Mouse (Mus musculus): ENCODE data around the gene Nin. TPM values are rescaled to one million over a fixed set of nuclear protein-coding genes. Genes with fewer than 3 reads are reported as not detected.

The Nin gene
- total and polyA plus RNA-seq, 3 experiments, result 9.1 to 34.2 (median 29.7) TPM

Other genes with a start within 250 kb of the Nin start
- 10 to 100 TPM in 1 of 2 experiments, 1 to 10 TPM in 1; 5.6 to 10.2 TPM for gene Atl1, start 221.1 kb downstream of the Nin start, total RNA-seq (2021)
- gene Atl1, start 221.1 kb downstream of the Nin start, polyA plus RNA-seq (2012; rRNA removed), result 1.4 and 1.7 TPM in 2 replicates
- gene Map4k5, start 220.5 kb downstream of the Nin start, total RNA-seq (2021), result 10 to 100 TPM; 26.7 to 33.3 TPM
- 13.7 and 14.6 TPM in 2 replicates for gene Map4k5, start 220.5 kb downstream of the Nin start, polyA plus RNA-seq (2012; rRNA removed)
- gene Sav1, start 126.7 kb downstream of the Nin start, total RNA-seq (2021), result 10 to 100 TPM; 51.8 to 56.7 TPM
- gene Sav1, start 126.7 kb downstream of the Nin start, polyA plus RNA-seq (2012; rRNA removed), result 4.2 and 5.3 TPM in 2 replicates
- not detected for gene Abhd12b, start 40.4 kb upstream of the Nin start, total RNA-seq (2021)
- not detected in 2 replicates for gene Abhd12b, start 40.4 kb upstream of the Nin start, polyA plus RNA-seq (2012; rRNA removed)
- 100 to 1,000 TPM in 1 of 2 experiments, 10 to 100 TPM in 1; 94.6 to 157 TPM for gene Pygl, start 117.8 kb upstream of the Nin start, total RNA-seq (2021)
- gene Pygl, start 117.8 kb upstream of the Nin start, polyA plus RNA-seq (2012; rRNA removed), result 58.7 and 87.6 TPM in 2 replicates
- 1 to 10 TPM; 1.6 to 2.1 TPM for gene Trim9, start 233.9 kb upstream of the Nin start, total RNA-seq (2021)
- 0.82 and 0.89 TPM in 2 replicates for gene Trim9, start 233.9 kb upstream of the Nin start, polyA plus RNA-seq (2012; rRNA removed)

All from adrenal gland, adult 2 months (tissue).